Mouse (Mus musculus) liver (tissue): ENCODE measurements around the gene Arap1.

Experiments
- DNase-seq: peaks from one replicate; pipeline ENCODE4 v3.0.0-alpha.2; 2020; ENCODE audit warnings: mixed read lengths

The Arap1 gene

GRCm38 (mm10) chr7:101452669-101453068 lies 104.8 kb downstream of the Arap1 start:
- no peak for DNase-seq

GRCm38 (mm10) chr7:101453296-101453695 lies 105.4 kb downstream of the Arap1 start:
- DNase-seq, result no peak

- no peak for DNase-seq
Observed at GRCm38 (mm10) chr7:101453725-101454124, 105.9 kb downstream of the Arap1 start.

GRCm38 (mm10) chr7:101454479-101454878 lies 106.6 kb downstream of the Arap1 start:
- DNase-seq, result no peak

GRCm38 (mm10) chr7:101455141-101455540 lies 107.3 kb downstream of the Arap1 start:
- DNase-seq, result no peak

GRCm38 (mm10) chr7:101456318-101456717 lies 108.5 kb downstream of the Arap1 start:
- no peak for DNase-seq

GRCm38 (mm10) chr7:101456789-101457188 lies 108.9 kb downstream of the Arap1 start:
- no peak for DNase-seq

- DNase-seq, result no peak
Observed at GRCm38 (mm10) chr7:101457283-101457682, 109.4 kb downstream of the Arap1 start.

- DNase-seq, result no peak
Observed at GRCm38 (mm10) chr7:101457801-101458200, 109.9 kb downstream of the Arap1 start.

- no peak for DNase-seq
Observed at GRCm38 (mm10) chr7:101458278-101458781, 110.5 kb downstream of the Arap1 start.

GRCm38 (mm10) chr7:101459305-101459813 lies 111.5 kb downstream of the Arap1 start:
- DNase-seq, result no peak

GRCm38 (mm10) chr7:101459923-101460607 lies 112.2 kb downstream of the Arap1 start:
- no peak for DNase-seq

GRCm38 (mm10) chr7:101460608-101460957 lies 112.7 kb downstream of the Arap1 start:
- DNase-seq, result no peak

- no peak for DNase-seq
Observed at GRCm38 (mm10) chr7:101461571-101461970, 113.7 kb downstream of the Arap1 start.
